Mouse (Mus musculus) ES-Bruce4 (cell line): ENCODE data around the gene Plcb1. TPM values are rescaled to one million over a fixed set of nuclear protein-coding genes. Genes with fewer than 3 reads are reported as not detected.

Experiments used
- H3K27ac ChIP-seq: 2 replicates; pipeline ENCODE4 v1.5.1; 2012; ENCODE audit warnings: low read length, inconsistent platforms; ENCODE audit not compliant: insufficient read depth
- H3K27me3 ChIP-seq: 2 replicates; pipeline ENCODE4 v1.6.1; 2012; ENCODE audit warnings: mild to moderate bottlenecking, low read length, inconsistent platforms; ENCODE audit not compliant: control insufficient read depth, poor library complexity, insufficient read depth, severe bottlenecking
- H3K36me3 ChIP-seq: 2 replicates; pipeline ENCODE4 v1.6.1; 2012; ENCODE audit warnings: inconsistent platforms, mild to moderate bottlenecking, low read length, moderate library complexity; ENCODE audit not compliant: control insufficient read depth, poor library complexity, insufficient read depth, severe bottlenecking
- H3K4me1 ChIP-seq: one replicate; pipeline ENCODE4 v1.8.1; 2011; ENCODE audit warnings: low read length; ENCODE audit not compliant: control insufficient read depth, insufficient read depth
- H3K4me3 ChIP-seq: 2 replicates; pipeline ENCODE4 v1.5.1; 2011; ENCODE audit warnings: low read depth, mild to moderate bottlenecking, low read length
- H3K9ac ChIP-seq: 2 replicates; pipeline ENCODE4 v1.6.1; 2012; ENCODE audit warnings: low read depth, mild to moderate bottlenecking, inconsistent platforms; ENCODE audit not compliant: poor library complexity, severe bottlenecking
- H3K9me3 ChIP-seq: replicated peaks from 2 replicates; pipeline ENCODE4 v1.6.1; 2012; ENCODE audit warnings: mild to moderate bottlenecking, low read length, inconsistent platforms; ENCODE audit not compliant: control insufficient read depth, poor library complexity, insufficient read depth, severe bottlenecking
- CTCF ChIP-seq: IDR thresholded peaks from one replicate; pipeline ENCODE4 v1.8.1; 2011; ENCODE audit warnings: low read depth, low read length
- EP300 ChIP-seq: IDR thresholded peaks from 2 replicates; pipeline ENCODE4 v1.6.1; 2011; ENCODE audit warnings: low read depth, low read length; ENCODE audit not compliant: insufficient read depth
- POLR2A ChIP-seq: IDR thresholded peaks from one replicate; pipeline ENCODE4 v1.8.1; 2011; ENCODE audit warnings: low read length; ENCODE audit not compliant: insufficient read depth
- polyA plus RNA-seq: library from polyadenylated mRNA; stranded (reverse); fragments of >200 nt; gene quantifications from 2 replicates; pipeline ENCODE4 v1.2.4, GENCODE M21; 2011; ENCODE audit warnings: low read depth; ENCODE audit not compliant: missing spikeins, insufficient read depth, insufficient read length

The Plcb1 gene
- polyA plus RNA-seq, 1 experiment = 0.19 TPM

DNA sequence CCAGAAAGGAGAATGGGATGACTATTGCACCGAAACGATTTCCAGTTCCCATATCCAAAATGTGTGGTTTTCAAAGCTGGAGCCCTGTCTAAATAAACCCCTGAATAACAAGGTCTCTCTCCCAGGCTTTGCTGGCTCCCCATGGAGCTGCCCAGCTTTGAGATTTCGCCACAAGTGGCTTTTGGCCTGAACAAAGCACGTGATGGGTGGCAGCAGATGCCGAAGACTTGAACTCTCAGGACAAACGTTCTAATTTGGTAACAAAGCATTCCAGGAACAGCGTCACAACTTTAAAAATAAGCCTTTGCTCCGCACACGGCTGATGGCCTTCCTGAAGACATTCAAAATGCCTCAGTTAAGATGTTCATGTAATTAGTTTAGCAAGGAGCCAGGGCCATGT lies 706.9 kb downstream of the Plcb1 start:
- Histone ChIP-seq H3K4me1 (no peaks in the 10 kb centered on the region), H3K27me3 (no peaks in the 10 kb centered on the region), H3K4me3 (no peak overlapping the region), H3K9me3 (no peaks in the 10 kb centered on the region), H3K36me3 (no peaks in the 10 kb centered on the region), H3K9ac (no peak overlapping the region), H3K27ac (no peak overlapping the region)
- TF ChIP-seq EP300 (no peak), POLR2A (no peak), CTCF (no peak)

DNA sequence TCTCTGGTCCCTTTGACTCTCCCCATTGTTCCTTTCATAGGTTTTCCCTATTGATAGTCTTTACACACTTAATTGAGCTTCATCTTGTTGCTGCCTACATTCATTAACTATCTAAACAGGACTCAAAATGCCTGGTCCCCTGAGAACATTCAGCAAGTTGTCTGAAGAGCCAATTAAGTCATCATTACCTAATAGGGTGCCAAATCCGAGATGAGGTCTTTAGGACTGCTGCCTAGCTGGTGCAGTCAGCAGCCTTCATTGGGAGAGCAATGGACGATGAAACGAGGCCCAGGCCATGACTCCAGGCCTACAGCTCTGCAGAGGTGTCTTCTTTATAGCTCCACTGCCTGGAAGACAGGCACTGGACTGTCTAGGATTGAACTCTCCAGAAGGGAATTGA lies 710.7 kb downstream of the Plcb1 start:
- H3K9me3 ChIP-seq = no peaks in the 10 kb centered on the region
- no peak overlapping the region for H3K9ac ChIP-seq
- H3K27me3 ChIP-seq = no peaks in the 10 kb centered on the region
- H3K36me3 ChIP-seq = no peaks in the 10 kb centered on the region
- H3K27ac ChIP-seq = no peak overlapping the region
- no peaks in the 10 kb centered on the region for H3K4me1 ChIP-seq
- H3K4me3 ChIP-seq = no peak overlapping the region
- TF ChIP-seq CTCF (no peak), POLR2A (no peak)

DNA sequence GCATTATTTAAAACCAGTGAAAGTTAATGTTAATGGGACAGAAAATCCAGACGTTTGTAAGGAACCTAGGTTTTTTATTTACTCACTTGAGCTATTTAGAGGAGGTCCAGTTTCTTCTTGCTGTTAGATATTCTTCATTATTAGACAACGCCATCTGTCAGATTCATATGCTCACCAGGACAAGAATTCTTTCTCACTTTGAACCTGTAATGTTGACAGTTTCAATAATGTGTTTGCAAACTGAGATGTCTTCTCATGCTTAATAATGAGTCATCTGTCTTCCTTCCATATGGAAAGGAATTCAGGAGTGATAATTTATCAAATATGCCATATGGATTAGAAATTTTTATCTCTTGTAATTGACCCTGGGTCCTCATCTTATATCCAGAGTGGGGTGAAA lies 711.4 kb downstream of the Plcb1 start:
- no peaks in the 10 kb centered on the region for H3K9me3 ChIP-seq
- no peak overlapping the region for H3K27ac ChIP-seq
- H3K4me3 ChIP-seq = no peak overlapping the region
- no peak overlapping the region for H3K9ac ChIP-seq
- H3K27me3 ChIP-seq = no peaks in the 10 kb centered on the region
- no peaks in the 10 kb centered on the region for H3K4me1 ChIP-seq
- no peaks in the 10 kb centered on the region for H3K36me3 ChIP-seq
- TF ChIP-seq EP300 (no peak), CTCF (no peak), POLR2A (no peak)

DNA sequence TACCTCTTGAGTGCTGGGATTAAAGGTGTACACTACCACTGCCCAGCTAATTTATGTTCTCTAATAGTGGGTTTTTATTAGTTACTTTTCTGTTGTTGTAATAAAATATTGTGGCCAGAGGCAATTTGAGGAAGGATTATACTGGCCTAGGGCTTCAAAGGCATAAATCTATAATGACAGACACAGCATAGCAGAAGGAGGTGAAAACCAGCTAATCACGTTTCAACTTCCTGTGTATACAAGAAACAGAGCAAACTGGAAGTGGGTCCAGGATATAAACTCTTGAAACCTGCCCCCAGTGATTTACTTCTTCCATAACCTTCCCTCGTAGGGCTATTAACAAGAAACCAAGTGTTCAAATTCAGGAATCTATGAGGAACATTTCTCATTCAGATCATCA lies 715.0 kb downstream of the Plcb1 start:
- H3K36me3 ChIP-seq = no peaks in the 10 kb centered on the region
- no peaks in the 10 kb centered on the region for H3K27me3 ChIP-seq
- H3K4me3 ChIP-seq = no peak overlapping the region
- no peaks in the 10 kb centered on the region for H3K9me3 ChIP-seq
- TF ChIP-seq POLR2A (no peak), EP300 (no peak), CTCF (no peak)
- no peak overlapping the region for H3K27ac ChIP-seq
- H3K9ac ChIP-seq = no peak overlapping the region
- H3K4me1 ChIP-seq = no peaks in the 10 kb centered on the region

DNA sequence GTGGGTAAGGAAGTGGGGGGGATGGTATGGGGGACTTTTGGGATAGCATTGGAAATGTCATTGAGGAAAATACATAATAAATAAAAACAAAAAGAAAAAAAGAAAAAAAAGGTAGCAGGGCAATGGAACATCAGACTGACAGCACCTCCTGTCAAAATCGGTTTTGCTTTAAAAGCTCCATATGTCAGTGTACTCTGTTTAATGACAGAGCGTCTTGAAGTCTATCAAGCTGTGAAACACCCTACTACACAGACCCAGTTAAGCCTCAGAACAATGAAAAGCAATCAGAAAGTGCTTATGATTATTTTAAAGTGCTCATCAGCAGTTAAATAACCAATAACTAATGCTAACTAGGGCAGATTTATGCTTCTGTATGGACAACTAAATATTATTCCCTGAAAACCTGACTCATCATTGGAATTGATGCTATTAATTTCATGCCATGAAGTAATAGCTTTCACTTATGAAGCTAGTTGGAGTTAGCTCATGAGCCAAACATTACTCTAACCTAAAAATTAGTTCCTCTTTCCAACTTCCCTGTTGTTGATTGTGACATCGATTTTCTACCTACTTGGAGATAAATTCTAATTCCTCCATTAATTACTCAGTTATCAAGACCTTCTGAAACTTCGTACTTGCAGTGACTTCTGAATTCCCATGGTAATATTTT lies 717.6 kb downstream of the Plcb1 start:
- Histone ChIP-seq H3K9ac (no peak overlapping the region), H3K27me3 (no peaks in the 10 kb centered on the region), H3K36me3 (no peaks in the 10 kb centered on the region), H3K4me1 (no peaks in the 10 kb centered on the region), H3K4me3 (no peak overlapping the region), H3K27ac (no peak overlapping the region), H3K9me3 (no peaks in the 10 kb centered on the region)
- TF ChIP-seq POLR2A (no peak), CTCF (no peak), EP300 (no peak)

DNA sequence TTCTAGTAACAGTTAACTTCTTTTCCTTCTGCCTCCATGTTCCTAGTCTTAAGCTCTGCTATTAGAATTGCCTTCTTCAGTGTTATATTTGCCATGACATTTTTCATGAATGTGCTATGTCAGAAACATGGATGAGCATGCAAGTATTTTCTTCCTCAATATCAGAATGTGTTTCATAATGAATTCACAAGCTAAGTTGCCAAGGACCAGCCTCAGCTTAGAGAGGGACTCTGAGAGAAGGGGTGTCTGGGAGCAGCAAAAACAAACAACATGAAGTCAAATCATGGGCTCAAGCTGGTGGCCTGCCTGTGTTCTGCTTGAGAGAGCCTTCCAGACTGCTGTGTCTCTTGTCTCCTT lies 718.1 kb downstream of the Plcb1 start:
- H3K4me3 ChIP-seq = no peak overlapping the region
- no peaks in the 10 kb centered on the region for H3K9me3 ChIP-seq
- TF ChIP-seq CTCF (no peak), EP300 (no peak), POLR2A (no peak)
- no peaks in the 10 kb centered on the region for H3K36me3 ChIP-seq
- no peak overlapping the region for H3K27ac ChIP-seq
- no peak overlapping the region for H3K9ac ChIP-seq
- H3K27me3 ChIP-seq = no peaks in the 10 kb centered on the region
- no peaks in the 10 kb centered on the region for H3K4me1 ChIP-seq
